Mouse (Mus musculus) hematopoietic stem cell, adult 5-6 weeks (primary cell): ENCODE results near the gene Zfp408. TPM values are rescaled to one million over a fixed set of nuclear protein-coding genes. Genes with fewer than 3 reads are reported as not detected.

ENCODE experiments used
- ATAC-seq, 2 experiments: fragments of 125-278 bp in 1 of 2; replicated peaks in 1 of 2; 2 replicates each; pipeline ENCODE4 v1.8.0; 2016 to 2017; ENCODE audit warnings: inconsistent platforms in 2 of 2, mild to moderate bottlenecking in 2 of 2, moderate number of reproducible peaks in 2 of 2, low read depth in 1 of 2, moderate TSS enrichment in 1 of 2; ENCODE audit not compliant: low FRiP score in 2 of 2, poor library complexity in 2 of 2, severe bottlenecking in 2 of 2, insufficient read depth in 1 of 2, low TSS enrichment in 1 of 2
- total RNA-seq: library from RNA; stranded (forward); fragments of 172-1452, 232-1000 nt; gene quantifications from 2 replicates; pipeline ENCODE4 v1.2.3, GENCODE M21; 2017

The Zfp408 gene
- total RNA-seq, 1 experiment from 2014 or later, result 8.6 TPM

- no peak for ATAC-seq
These were observed 7.2 kb upstream of the Zfp408 start for GRCm38 (mm10) chr2:91656774-91657173.

- no peak for ATAC-seq
These were observed 6.2 kb upstream of the Zfp408 start for GRCm38 (mm10) chr2:91655827-91656226.

DNA sequence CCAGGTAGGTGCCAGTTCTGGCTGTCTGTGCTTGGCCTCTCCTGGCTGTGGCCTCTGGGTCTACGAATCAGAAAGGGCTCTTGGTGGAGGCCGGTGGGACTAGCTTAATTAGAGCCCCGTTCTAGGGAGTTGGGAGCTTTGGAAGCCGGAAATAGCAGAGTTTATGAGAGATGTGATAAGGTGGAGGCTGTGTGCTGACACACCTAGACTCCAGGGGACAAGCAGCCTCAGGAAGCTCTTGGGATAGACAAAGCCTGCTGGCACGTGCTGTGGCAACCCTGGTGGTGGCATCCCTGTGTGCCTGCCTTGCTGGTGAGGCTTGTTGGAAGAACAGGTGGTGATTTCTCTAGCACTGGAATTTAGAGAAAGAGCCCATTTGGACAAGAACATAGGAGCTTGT, 5.8 kb upstream of the Zfp408 start:
- no peak for ATAC-seq

DNA sequence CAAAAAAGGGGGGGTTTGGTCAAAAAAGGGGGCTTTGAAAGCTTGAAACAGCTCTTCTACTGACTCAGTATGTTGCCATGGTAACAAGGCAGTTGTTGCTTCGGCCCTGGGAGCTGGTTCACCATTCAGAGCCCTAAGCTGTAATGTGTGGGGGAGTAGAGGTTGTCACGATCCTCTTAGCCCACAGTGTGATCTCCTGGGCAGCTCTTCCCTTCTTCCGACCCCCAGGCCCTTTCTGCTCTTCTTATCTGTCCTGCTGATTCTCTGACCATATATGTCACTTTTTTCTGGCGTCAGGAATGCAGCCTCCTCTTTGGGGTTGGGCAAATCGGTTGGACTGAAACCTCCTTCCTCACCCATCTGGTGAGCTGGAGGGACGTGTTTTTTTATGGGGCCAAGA, 3.3 kb upstream of the Zfp408 start:
- no peak for ATAC-seq

DNA sequence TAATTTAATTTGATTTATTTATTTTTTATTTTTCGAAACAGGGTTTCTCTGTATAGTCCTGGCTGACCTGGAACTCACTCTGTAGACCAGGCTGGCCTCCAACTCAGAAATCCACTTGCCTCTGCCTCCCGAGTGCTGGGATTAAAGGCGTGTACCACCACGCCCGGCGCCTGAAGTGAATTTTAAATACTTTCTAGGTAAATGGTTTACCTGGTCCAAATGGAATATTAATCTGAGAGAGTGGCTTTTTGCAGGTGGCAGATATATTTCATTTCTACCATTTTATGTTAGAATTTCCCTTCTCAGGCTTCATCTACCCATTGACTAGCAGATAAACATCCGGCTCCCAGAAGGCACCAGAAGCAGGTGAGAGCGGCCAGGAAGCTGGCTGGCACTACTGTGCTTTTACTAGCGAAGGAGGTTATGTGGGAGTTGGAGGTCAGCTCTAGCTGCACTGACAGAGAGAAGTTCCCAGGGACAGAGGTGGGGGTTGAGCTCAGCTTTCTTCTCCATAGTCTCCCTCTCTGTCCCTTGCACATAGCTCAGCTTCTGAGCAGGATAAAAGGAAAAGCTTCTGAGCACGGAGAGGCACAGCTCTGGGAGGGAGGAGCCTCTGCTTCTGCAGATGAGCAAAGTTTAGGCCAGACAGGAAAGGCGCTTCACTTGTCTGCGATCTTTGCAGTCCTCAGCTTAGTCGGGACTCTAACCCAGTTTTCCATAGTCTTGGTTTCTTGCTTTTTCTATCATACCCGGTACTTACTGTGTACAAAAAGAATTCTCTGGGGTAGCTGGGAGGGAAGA, 2.1 kb upstream of the Zfp408 start:
- ATAC-seq, result no peak

DNA sequence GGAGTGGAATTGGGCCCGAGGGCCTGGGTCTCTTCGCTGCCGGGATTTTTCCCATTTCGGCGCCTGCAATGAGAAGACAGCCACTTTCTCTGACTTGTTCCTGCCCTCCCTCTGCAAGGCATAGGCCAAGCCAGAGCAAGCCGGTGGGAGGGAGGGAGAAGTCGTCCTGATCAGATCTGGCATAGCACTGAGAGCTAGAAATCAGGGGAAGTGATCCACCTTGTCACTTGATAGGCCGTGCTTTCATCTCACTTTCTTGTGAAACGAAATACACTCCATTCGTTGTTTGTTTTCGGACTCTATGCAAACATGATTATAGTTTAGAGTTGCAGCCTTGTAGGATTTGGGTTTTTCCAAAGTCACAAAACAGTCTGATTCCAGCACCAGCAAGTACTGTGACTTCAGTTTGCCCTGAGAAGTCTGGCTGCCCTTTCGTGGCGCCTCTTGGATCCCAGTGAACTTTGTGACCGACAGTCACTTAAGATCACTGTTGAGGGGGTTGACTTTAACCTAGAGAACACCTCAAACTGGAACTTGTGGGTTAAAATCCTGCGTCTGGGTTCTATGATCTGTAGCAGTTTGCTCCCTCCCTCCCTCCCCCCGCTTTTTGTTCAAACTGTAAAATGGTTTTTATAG, 887 bp upstream of the Zfp408 start:
- peak; percentile 27 to 40 for ATAC-seq

DNA sequence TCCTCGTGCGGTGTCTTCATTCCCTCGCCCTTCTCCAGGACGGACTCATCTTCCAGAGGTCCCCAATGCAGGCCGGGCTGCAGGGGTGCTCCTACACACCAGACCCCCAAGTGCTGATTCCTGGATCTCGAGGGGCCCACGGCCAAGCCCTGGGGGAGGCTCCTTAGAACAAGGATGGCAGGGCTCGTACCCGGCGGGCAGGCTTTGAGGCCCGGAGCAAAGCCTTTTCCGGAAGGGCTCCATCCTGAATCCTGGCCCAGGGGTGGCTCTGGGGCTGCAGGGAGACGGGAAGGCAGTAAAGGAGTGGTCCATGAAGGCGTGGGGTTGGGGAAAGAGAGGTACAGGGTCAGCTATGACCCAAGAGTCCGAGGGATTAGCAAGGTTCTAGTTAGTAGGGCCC, 439 bp downstream of the Zfp408 start:
- no peak for ATAC-seq

- ATAC-seq, result no peak
These were observed 2.9 kb downstream of the Zfp408 start for GRCm38 (mm10) chr2:91646733-91647132.

DNA sequence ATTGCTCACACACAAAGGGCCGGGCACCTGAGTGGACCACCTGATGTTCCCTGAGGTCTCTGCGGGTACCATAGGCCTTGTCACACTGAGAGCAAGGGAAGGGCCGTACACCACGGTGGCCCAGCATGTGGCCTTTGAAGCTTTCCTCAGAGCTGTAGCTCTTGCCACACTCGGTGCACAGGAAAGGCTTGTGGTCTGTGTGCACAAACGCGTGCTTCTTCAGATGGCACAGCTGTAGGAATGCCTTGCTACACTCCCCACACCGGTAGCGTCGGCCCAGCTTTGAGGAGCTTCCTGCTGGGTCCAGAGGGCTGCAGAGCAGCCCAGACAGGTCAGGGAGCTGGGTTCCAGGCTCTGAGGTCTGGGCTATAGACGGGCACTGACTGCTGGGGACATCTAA, 3.8 kb downstream of the Zfp408 start:
- peak in 1 of 2 experiments; percentile 17; a peak in 1 of 4 replicates for ATAC-seq

DNA sequence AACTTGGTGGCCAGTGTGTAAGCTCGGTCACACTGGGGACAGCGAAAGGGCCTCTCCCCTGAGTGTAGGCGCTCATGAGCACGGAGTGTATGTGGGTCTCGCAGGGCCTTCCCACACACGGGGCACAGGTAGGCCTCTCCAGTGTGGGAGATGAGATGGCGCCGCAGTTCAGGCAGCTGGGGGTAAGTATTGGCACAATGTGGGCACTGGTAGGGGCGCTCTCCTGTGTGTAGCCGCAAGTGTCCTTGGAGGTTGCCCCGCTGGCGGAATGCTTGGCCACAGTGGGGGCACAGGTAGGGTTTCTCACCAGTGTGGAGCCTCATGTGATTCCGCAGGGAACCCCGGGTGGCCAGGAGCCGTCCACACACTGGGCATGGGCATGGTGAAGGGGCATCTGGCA, 4.2 kb downstream of the Zfp408 start:
- no peak for ATAC-seq

- no peak for ATAC-seq
These were observed 5.6 kb downstream of the Zfp408 start for GRCm38 (mm10) chr2:91644021-91644420.

DNA sequence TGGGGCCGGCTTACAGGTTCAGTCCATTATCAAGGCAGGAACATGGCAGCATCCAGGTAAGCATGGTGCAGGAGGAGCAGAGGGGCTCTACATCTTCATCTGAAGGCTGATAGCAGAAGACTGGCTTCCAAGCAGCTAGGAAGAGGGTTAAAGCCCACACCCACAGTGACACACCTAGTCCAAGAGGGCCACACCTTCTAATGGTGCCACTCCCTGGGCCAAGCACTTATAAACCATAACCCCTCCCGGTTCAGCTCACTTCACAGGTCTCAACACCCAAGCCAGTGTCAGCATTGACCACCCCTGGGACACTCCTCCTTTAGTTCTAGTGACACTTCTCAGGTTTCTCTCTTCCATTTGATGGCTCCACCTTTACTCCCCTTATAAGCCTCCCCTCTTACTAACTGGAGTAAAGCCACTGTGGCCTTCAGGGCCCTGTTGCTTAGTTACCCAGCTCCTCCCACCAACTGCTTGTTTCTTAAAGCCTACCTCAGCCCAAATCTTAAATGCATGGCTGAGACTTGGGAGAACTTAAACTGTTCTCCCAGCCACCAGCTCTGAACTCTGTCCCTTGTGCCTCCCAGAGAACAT, 6.7 kb downstream of the Zfp408 start:
- no peak for ATAC-seq

- no peak for ATAC-seq
These were observed 10.7 kb downstream of the Zfp408 start for GRCm38 (mm10) chr2:91638931-91639330.

DNA sequence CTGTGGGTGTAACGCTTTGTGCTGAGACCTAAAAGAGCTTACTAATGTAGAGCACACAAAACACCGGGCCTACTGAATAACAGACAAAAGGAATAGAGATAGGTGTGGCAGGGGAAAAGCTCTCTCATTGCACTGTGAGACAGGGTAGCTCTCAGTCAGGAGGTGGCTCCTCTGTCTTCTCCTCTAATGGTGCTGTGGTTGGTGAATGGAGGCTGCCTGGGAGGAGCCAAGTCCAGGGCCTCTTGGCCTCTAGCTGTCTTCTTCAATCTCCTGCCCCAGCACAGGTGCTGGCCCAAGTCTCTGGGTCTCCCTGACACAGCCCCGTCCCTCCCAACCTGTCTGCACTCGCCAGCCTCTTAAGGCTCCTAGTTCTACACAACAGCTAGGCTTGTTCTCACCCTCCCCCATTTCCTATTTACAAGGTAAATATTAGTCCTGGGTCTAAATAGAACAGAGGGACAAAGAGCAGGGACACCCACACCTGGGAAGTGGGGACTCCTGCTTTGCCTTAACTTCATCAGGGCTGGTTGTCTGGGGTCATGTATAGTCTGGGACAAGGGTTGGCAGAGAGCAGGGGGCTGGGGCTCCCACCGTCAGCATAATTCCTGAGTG, 12.8 kb downstream of the Zfp408 start:
- 0 out of 4 replicates have a peak, but pooled peaks of 1 of the 2 experiments have one; percentile 17 for ATAC-seq

DNA sequence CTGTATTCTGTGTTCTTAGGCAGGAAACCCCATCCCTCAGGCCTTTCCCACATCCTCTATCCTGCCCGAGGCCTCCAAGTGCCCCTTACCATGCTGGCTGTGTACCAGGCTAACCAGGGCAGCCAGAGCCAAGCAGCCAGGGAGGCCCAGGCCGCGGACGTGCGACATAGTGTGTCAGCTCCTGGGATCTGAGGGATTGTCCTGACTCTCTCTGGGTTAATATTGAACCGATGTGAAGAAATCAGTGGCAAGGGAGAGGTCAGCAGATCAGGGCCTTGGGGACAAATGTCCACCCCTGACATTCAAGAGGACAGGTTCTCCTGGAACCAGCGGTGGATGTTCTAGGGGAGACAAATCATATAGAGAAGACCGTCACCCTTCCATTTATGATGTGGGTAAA, 13.4 kb downstream of the Zfp408 start, which contains the start of gene F2:
F2 (minus strand) TSS at position 186 of the 400 bp plus-strand sequence.
- no peak for ATAC-seq

DNA sequence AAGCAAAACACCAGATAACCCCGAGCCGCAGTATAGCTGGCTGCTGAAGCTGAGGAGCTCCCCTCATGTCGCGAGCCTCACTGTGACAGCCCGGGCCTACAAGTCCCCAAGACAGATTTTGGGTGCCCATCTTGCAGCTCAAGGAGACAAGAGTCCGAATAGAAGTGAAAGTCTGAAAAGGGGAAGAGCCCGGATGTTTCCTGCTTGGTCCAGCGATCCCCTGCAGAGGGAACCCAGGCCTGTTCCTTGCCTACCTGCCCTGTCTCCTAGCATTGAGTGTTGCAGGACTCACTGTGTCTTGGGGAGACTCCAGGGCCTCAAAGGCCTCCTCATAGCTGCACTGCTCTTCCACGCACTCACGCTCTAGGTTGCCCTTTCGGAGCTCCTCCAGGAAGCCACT, 14.1 kb downstream of the Zfp408 start:
- ATAC-seq, result no peak

GRCm38 (mm10) chr2:91634841-91635240, 14.8 kb downstream of the Zfp408 start:
- ATAC-seq, result no peak
